Mouse (Mus musculus): Measurements from ENCODE around the gene Glrx5.

- TF ChIP-seq CTCF (IDR thresholded peaks at IDR 0.05; ENCODE audit: extremely low read depth, insufficient read depth, low read length) (no peak), POLR2A (IDR thresholded peaks at IDR 0.05; ENCODE audit: extremely low read depth, insufficient read depth, low read length) (no peak)
These were observed 26.8 kb upstream of the Glrx5 start for GRCm38 (mm10) chr12:105005715-105005972.
